Mouse (Mus musculus) C2C12 (cell line): Measurements from ENCODE around the gene BC048562.

ENCODE experiments used
- MYOG ChIP-seq: IDR thresholded peaks from one replicate; pipeline ENCODE4 v1.6.1; 2011; ENCODE audit not compliant: control insufficient read depth, insufficient read length; ENCODE audit errors: extremely low read depth
- USF1 ChIP-seq: IDR thresholded peaks from one replicate; pipeline ENCODE4 v1.6.1; 2011; ENCODE audit warnings: low read depth, mild to moderate bottlenecking, control low read depth, moderate library complexity

DNA sequence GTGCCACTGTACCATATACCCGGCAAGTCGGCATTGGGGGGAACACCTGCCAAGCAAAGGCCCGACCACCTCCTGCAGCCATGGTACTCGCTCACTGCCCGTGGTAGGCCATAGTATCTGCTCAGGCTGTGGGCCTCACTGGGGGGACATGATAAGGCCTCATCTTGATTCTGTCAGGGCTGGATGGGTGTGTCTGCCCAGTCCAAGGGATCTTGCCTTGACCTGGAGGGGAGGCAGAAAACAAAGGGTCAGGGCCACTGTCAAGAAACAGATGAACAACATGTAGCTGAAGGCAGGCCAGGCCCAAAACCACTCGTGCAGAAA lies 14.8 kb downstream of the BC048562 start:
- TF ChIP-seq USF1 (no peak), MYOG (no peak)
